Mouse (Mus musculus) thymus, adult 18-20 months (tissue): ENCODE measurements around the gene Tmbim7.
"Not testable (repeated sequence)": the region's sequence is repeated elsewhere in the genome, so short reads cannot be mapped to it uniquely, and the experiment has no call there.

ENCODE experiments used
- DNase-seq, 2 experiments: peaks; one replicate each; pipeline ENCODE4 v3.0.0; 2022; ENCODE audit warnings: mixed read lengths in 2 of 2

Tmbim7 gene

GRCm38 (mm10) chr5:3650881-3651280 lies at the start of gene Tmbim7:
Tmbim7 (plus strand) TSS chr5:3651181.
- DNase-seq: no peak

GRCm38 (mm10) chr5:3607114-3607513 lies 43.9 kb upstream of the Tmbim7 start:
- no peak for DNase-seq

GRCm38 (mm10) chr5:3609241-3609640 lies 41.7 kb upstream of the Tmbim7 start:
- no peak for DNase-seq

GRCm38 (mm10) chr5:3611835-3612234 lies 39.1 kb upstream of the Tmbim7 start:
- DNase-seq: not testable (repeated sequence)

- DNase-seq: no peak
These were observed 30.5 kb upstream of the Tmbim7 start for GRCm38 (mm10) chr5:3620486-3620885.

GRCm38 (mm10) chr5:3630055-3630454 lies 20.9 kb upstream of the Tmbim7 start:
- no peak for DNase-seq

GRCm38 (mm10) chr5:3631512-3632271 lies 19.3 kb upstream of the Tmbim7 start:
- no peak for DNase-seq

- DNase-seq: no peak
These were observed 18.7 kb upstream of the Tmbim7 start for GRCm38 (mm10) chr5:3632285-3632684.

DNA sequence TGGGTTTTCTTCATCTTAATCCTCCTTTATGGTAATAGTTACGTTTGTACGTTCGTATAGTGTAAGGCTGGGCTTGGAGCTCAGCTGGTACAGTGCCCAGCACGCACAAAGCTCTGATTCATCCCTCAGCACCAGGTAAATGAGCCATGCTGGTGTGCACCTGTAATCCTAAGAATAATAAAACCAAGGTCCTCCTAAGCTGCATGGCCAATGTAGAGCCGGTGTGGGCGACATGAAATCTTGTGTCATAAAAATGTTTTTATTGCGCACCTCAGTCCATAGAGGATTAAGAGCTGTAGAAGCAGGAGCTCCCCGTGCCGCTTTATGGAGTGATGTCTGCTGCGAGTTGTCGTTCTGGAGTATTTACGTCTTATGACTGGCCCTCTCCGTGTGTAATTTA lies 17.7 kb upstream of the Tmbim7 start:
- no peak for DNase-seq

DNA sequence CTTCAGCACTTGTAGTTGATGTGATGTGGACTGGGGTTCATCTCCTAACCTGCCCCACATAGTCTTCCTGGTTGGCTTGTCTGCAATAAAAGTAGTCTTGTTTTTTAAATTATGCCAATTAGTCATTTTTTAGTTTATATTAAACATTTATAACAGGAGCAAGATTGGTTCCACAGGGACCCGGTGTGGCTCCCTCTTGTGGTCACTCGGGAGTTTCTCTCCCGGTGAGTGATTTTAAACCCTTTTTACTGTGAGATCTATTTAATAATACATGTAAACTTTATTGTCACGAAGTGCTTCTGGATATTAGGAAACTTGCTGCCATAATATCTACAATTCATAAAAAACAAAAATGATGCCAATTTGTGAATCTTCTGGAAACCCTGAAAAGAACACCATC lies 17.0 kb upstream of the Tmbim7 start:
- no peak for DNase-seq

DNA sequence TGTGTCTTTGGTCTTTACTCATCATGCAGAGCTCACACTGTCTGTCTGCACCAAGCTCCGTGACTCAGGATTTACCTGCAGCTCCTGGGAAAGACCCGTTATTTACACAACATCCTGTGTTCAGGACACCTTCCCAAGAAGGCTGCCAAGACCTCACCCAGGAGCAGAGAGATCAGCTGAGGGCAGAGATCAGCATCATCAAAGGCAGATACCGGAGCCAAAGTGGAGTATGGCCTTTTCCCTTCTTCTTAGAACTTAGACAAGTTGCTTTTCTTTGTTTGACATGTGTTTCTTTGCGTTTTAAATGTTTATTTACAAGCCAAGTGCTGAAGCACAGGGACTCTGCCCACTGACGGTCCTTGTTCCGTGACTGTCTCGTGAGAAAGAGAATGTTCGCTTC lies 15.7 kb upstream of the Tmbim7 start:
- DNase-seq: no peak

- no peak for DNase-seq
These were observed 6.4 kb upstream of the Tmbim7 start for GRCm38 (mm10) chr5:3644621-3645020.

DNA sequence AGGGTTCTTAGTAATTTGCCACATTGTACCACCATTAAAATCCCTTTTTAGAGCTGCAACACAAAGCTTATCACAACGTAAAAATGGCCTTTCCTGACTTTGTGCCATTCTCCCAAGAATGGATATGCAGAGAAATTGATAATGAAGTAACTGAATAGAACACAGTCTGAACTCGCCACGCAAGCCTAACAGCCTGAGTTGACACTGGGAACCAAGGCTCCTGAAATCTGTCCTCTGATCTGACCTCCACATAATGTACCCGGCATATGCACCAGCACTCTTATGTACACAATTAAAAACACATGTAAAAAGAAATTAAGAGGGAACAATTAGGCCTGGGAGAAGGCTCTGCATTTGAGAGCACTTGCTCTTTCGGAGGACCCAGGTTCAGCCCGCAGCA lies 5.7 kb upstream of the Tmbim7 start:
- no peak for DNase-seq

DNA sequence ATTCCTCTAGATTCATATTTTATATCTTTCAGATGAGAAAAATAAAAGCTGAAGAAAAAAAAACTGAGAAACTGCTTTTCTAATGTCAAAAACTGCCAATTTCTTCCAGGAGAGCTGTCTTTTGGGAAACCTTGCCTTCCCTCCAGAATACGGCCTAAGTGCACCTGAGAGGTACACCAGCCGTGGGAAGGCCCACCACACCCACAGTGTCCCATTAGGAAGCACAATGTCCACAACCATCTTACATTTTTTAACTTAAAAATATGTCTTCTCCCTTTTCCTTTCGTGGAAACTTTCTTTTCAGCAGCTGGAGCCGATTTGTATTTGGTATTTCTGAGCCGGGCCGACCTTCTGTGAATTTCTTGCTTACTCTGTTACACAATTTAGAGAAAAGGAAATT lies 4.4 kb upstream of the Tmbim7 start:
- no peak for DNase-seq

DNA sequence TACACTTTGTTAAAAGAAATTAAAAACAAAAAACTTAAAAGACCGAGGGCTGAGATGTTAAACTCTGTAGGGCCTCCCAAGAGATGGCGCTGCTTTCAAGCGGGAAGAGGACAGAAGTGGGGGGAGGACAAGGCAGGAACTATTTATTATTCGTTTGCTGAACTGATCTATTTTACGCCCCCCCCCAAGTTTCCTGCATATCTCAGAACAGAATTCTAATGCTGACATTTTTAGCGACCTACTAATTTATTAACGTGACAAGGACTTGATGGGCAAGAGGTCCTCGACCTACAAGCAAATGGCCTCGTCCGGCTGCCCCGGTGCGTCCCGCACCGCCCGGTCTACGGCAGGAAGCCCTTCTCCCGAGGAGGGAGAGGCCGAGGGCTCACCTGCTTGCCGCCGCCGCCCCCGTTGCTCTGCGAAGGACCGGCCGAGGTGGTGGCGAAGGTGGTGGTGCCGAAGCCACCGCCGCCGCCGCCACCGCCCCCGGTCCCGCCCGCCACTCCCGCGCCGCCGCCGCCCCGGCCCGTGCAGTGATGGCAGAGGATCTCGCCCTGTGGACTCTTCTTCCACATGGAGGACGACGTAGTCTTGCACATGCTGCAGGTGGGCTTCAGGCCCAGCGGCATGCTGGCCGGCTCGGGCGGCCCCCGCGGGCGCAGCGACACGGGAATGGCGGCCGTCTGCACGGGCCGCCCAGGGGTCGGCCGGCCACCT lies 3.8 kb upstream of the Tmbim7 start:
- peak; percentile 32 to 41 for DNase-seq

- peak; percentile 83 to 91 for DNase-seq
These were observed 3.3 kb upstream of the Tmbim7 start for GRCm38 (mm10) chr5:3647708-3648121.

GRCm38 (mm10) chr5:3648206-3648848 lies 2.7 kb upstream of the Tmbim7 start:
- no peak for DNase-seq

DNA sequence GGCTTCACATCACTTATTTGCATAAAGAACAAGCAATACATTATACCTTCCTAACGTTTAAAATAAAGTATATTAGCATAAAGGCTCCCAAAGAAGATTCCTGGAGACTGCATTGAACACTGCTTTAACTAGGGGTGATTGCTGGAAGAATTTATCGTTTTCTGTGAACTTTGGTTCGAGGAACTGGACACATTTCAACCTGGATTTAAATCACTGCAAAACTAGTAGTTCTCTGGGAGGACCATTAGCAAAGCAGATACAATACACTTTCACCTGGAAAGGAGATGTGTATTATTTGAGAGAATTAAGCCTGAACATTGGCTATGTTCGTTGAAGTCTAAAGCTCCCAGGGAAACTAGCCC lies 2.2 kb upstream of the Tmbim7 start:
- DNase-seq: no peak

GRCm38 (mm10) chr5:3651621-3652020 lies 640 bp downstream of the Tmbim7 start:
- DNase-seq: no peak

DNA sequence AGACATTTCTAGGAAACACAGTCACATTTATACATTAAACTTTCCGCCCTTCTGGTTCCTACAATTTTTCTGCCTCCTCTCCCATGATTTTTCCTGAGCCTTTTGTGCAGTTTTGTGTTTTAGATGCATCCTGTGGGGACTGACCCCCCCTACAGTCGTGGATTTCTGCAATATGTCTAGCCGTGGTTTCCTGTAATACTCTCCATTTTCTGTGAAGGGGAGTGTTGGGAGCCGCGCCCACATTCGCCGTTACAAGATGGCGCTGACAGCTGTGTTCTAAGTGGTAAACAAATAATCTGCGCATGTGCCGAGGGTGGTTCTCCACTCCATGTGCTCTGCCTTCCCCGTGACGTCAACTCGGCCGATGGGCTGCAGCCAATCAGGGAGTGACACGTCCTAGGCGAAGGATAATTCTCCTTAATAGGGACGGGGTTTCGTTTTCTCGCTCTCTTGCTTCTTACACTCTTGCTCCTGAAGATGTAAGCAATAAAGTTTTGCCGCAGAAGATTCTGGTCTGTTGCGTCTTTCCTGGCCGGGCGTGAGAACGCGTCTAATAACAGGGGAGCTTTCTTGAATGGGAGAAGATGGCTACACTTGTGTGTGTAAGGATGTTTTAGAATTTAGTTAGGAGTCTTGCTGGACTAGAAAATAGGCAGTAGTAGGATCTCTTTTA lies 2.1 kb downstream of the Tmbim7 start:
- DNase-seq: not testable (repeated sequence)

DNA sequence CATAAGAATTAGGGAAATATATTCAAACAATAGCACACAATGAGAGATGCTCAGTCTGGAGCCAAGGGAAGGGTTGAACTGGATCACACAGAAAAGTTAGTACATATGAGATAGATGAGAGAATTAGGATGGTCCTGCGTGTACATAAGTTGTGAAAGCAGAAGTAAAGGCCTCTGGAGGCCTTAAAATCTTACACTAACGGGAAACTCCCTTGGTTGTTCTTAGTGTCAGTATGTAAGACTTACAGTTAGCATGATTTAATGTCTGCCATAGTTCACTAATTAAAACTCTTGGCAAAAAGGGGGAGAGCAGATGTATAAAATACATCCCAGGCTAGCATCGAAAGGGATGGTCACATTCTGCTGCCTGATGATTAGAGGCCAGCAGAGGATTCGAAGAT lies 2.8 kb downstream of the Tmbim7 start:
- no peak for DNase-seq

DNA sequence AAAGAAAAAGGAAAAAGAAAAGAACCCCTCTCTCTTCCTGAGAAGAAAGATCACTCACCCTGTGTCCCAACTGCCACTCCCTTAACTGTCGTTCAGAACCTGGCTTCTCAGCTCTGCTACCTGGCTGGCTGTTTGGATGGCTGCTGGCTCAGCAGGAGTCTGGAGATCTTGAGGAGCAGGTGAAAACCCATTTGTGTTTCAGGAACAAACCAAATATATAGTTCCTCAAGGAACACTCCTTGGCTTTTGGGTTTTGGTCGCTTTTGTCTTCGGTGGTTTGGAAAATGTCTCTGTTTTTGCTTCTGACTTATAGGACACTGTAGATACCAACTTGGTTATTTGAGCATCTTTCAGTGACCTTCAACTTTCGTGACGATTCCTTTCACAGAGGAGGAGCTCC lies 6.1 kb downstream of the Tmbim7 start, which contains the start of gene Gatad1:
Gene Gatad1 (minus strand): TSS at position 101 of the 400 bp plus-strand sequence.
- no peak for DNase-seq

DNA sequence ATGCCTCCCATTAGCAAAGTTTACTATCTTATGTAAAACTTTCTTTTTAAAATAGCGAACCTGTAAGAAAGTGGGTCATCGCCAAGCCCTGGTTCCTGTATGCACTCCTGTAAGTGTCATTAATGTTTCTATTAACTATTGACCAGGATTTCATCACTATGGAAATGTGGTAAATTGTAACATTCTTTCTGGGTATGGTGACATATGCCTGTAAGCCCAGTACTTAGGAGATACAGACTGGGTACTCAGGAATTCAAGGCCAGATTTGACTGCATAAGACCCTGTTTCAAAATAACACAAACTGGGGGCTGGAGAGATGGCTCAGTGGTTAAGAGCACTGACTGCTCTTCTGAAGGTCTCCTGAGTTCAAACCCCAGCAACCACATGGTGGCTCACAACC lies 14.2 kb downstream of the Tmbim7 start:
- DNase-seq: no peak
